Mouse (Mus musculus): ENCODE data around the gene Lhfp.

GRCm38 (mm10) chr3:53289589-53290219, 248.4 kb downstream of the Lhfp start:
- TF ChIP-seq CTCF (IDR thresholded peaks at IDR 0.05; ENCODE audit: insufficient read depth, low read length) (no peak), POLR2A (IDR thresholded peaks at IDR 0.05; ENCODE audit: borderline replicate concordance, extremely low read depth, low read depth, low read length) (no peak)

Measured in lung, adult 2 months (tissue).